Mouse (Mus musculus): ENCODE measurements around the gene Sptan1.

DNA sequence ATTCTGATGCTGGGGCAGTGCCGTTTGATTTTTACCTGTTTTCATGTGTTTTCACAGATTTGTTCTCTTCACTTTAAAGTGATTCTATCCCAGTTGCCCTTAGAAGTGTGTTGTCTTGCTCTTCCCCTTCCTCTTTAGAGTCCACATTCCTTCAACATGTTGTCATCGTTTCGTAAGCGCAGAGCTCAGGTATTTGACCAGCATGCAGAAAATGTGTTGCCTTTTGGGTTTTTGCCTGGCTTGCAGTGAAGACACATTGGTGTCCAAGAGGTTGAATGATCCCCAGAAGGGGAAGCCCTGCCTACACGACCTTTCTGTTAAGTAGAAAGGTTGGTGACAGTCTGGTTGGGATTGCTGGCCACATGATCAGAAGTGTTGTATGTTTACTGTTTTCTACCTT is 3.3 kb downstream of the Sptan1 start:
- TF ChIP-seq CTCF (IDR thresholded peaks at IDR 0.05): no peak
- TF ChIP-seq EP300 (IDR thresholded peaks at IDR 0.05): no peak

Data from lung, postnatal 0 days (tissue).